Mouse (Mus musculus): ENCODE measurements around the gene Arl4c. TPM values are rescaled to one million over a fixed set of nuclear protein-coding genes. Genes with fewer than 3 reads are reported as not detected.

Gene Arl4c
- 0.94 and 1.1 TPM in 2 replicates for polyA plus RNA-seq (2015; fragmentation: Nextera tagmentation; extraction: Ambion mirVana)

GRCm38 (mm10) chr1:88701870-88702661 lies at the start of gene Arl4c:
TSS of gene Arl4c (minus strand) at chr1:88702221.
- H3K9ac ChIP-seq: peak within 1 kb of the TSS; percentile 40; the same call in 1 of the 2 replicates
- peak; percentile 66 for ATAC-seq (ENCODE audit: insufficient read depth)
- peaks cover 22% of the 10 kb centered on the region for H3K4me1 ChIP-seq (replicated peaks)
- H3K9me3 ChIP-seq (replicated peaks): no peaks in the 10 kb centered on the region
- WGBS (ENCODE audit: insufficient replicate concordance): 1% methylated on average over 91 of the region's 91 CpGs
- peaks cover 62% of the 10 kb centered on the region for H3K27me3 ChIP-seq
- no peaks in the 10 kb centered on the region for H3K36me3 ChIP-seq (replicated peaks)
- H3K4me2 ChIP-seq: peak within 1 kb of the TSS; percentile 78
- H3K4me3 ChIP-seq (replicated peaks): peak within 1 kb of the TSS; percentile 61
- no peak within 1 kb of the TSS for H3K27ac ChIP-seq (replicated peaks)

- H3K27ac ChIP-seq (replicated peaks): no peak overlapping the region
- H3K4me2 ChIP-seq: no peak overlapping the region
- H3K36me3 ChIP-seq (replicated peaks): no peaks in the 10 kb centered on the region
- H3K4me3 ChIP-seq (replicated peaks): no peak overlapping the region
- no peaks in the 10 kb centered on the region for H3K4me1 ChIP-seq (replicated peaks)
- no peak for ATAC-seq (ENCODE audit: insufficient read depth)
- WGBS (ENCODE audit: insufficient replicate concordance): 69% methylated on average over 6 of the region's 6 CpGs
- H3K9ac ChIP-seq: no peak overlapping the region
- no peaks in the 10 kb centered on the region for H3K9me3 ChIP-seq (replicated peaks)
- H3K27me3 ChIP-seq: no peaks in the 10 kb centered on the region
Measured at GRCm38 (mm10) chr1:88751332-88751731, 49.3 kb upstream of the Arl4c start.

- no peaks in the 10 kb centered on the region for H3K27me3 ChIP-seq
- H3K4me1 ChIP-seq (replicated peaks): no peaks in the 10 kb centered on the region
- WGBS (ENCODE audit: insufficient replicate concordance): 60% methylated on average over 7 of the region's 7 CpGs
- H3K36me3 ChIP-seq (replicated peaks): no peaks in the 10 kb centered on the region
- no peak for ATAC-seq (ENCODE audit: insufficient read depth)
- H3K4me3 ChIP-seq (replicated peaks): no peak overlapping the region
- no peak overlapping the region for H3K27ac ChIP-seq (replicated peaks)
- no peak overlapping the region for H3K9ac ChIP-seq
- H3K4me2 ChIP-seq: no peak overlapping the region
- H3K9me3 ChIP-seq (replicated peaks): no peaks in the 10 kb centered on the region
Measured at GRCm38 (mm10) chr1:88750576-88750975, 48.6 kb upstream of the Arl4c start.

GRCm38 (mm10) chr1:88750126-88750525 lies 48.1 kb upstream of the Arl4c start:
- no peak overlapping the region for H3K27ac ChIP-seq (replicated peaks)
- no peak overlapping the region for H3K4me3 ChIP-seq (replicated peaks)
- H3K4me2 ChIP-seq: no peak overlapping the region
- no peak for ATAC-seq (ENCODE audit: insufficient read depth)
- 58% methylated on average over 3 of the region's 3 CpGs for WGBS (ENCODE audit: insufficient replicate concordance)
- H3K36me3 ChIP-seq (replicated peaks): no peaks in the 10 kb centered on the region
- H3K4me1 ChIP-seq (replicated peaks): no peaks in the 10 kb centered on the region
- H3K27me3 ChIP-seq: no peaks in the 10 kb centered on the region
- H3K9me3 ChIP-seq (replicated peaks): no peaks in the 10 kb centered on the region
- no peak overlapping the region for H3K9ac ChIP-seq

- H3K4me2 ChIP-seq: no peak overlapping the region
- ATAC-seq (ENCODE audit: insufficient read depth): no peak
- H3K9me3 ChIP-seq (replicated peaks): no peaks in the 10 kb centered on the region
- WGBS (ENCODE audit: insufficient replicate concordance): 56% methylated on average over 8 of the region's 8 CpGs
- H3K27ac ChIP-seq (replicated peaks): no peak overlapping the region
- no peak overlapping the region for H3K4me3 ChIP-seq (replicated peaks)
- H3K27me3 ChIP-seq: no peaks in the 10 kb centered on the region
- H3K9ac ChIP-seq: no peak overlapping the region
- no peaks in the 10 kb centered on the region for H3K36me3 ChIP-seq (replicated peaks)
- H3K4me1 ChIP-seq (replicated peaks): no peaks in the 10 kb centered on the region
Measured at GRCm38 (mm10) chr1:88749106-88749505, 47.1 kb upstream of the Arl4c start.

GRCm38 (mm10) chr1:88745256-88745655 lies 43.2 kb upstream of the Arl4c start:
- Histone ChIP-seq H3K36me3 (replicated peaks) (no peaks in the 10 kb centered on the region), H3K27ac (replicated peaks) (no peak overlapping the region), H3K9me3 (replicated peaks) (no peaks in the 10 kb centered on the region), H3K4me1 (replicated peaks) (no peaks in the 10 kb centered on the region), H3K4me3 (replicated peaks) (no peak overlapping the region), H3K4me2 (no peak overlapping the region), H3K27me3 (no peaks in the 10 kb centered on the region), H3K9ac (no peak overlapping the region)
- WGBS (ENCODE audit: insufficient replicate concordance): 5% methylated on average over 8 of the region's 8 CpGs
- no peak for ATAC-seq (ENCODE audit: insufficient read depth)

GRCm38 (mm10) chr1:88744261-88744660 lies 42.2 kb upstream of the Arl4c start:
- Histone ChIP-seq H3K27ac (replicated peaks) (no peak overlapping the region), H3K4me3 (replicated peaks) (no peak overlapping the region), H3K9ac (no peak overlapping the region), H3K9me3 (replicated peaks) (no peaks in the 10 kb centered on the region), H3K4me2 (no peak overlapping the region), H3K27me3 (no peaks in the 10 kb centered on the region), H3K4me1 (replicated peaks) (no peaks in the 10 kb centered on the region), H3K36me3 (replicated peaks) (no peaks in the 10 kb centered on the region)
- WGBS (ENCODE audit: insufficient replicate concordance): 49% methylated on average over 8 of the region's 8 CpGs
- no peak for ATAC-seq (ENCODE audit: insufficient read depth)

GRCm38 (mm10) chr1:88742372-88742771 lies 40.4 kb upstream of the Arl4c start:
- H3K27me3 ChIP-seq: no peaks in the 10 kb centered on the region
- H3K4me1 ChIP-seq (replicated peaks): no peaks in the 10 kb centered on the region
- no peak for ATAC-seq (ENCODE audit: insufficient read depth)
- H3K4me3 ChIP-seq (replicated peaks): no peak overlapping the region
- H3K4me2 ChIP-seq: no peak overlapping the region
- H3K27ac ChIP-seq (replicated peaks): no peak overlapping the region
- H3K36me3 ChIP-seq (replicated peaks): no peaks in the 10 kb centered on the region
- H3K9me3 ChIP-seq (replicated peaks): no peaks in the 10 kb centered on the region
- no peak overlapping the region for H3K9ac ChIP-seq
- whole genome bisulfite sequencing (ENCODE audit: insufficient replicate concordance): 38% methylated on average over 7 of the region's 7 CpGs

GRCm38 (mm10) chr1:88739546-88739945 lies 37.5 kb upstream of the Arl4c start:
- no peak for ATAC-seq (ENCODE audit: insufficient read depth)
- H3K9ac ChIP-seq: no peak overlapping the region
- no peak overlapping the region for H3K4me3 ChIP-seq (replicated peaks)
- H3K27ac ChIP-seq (replicated peaks): no peak overlapping the region
- H3K27me3 ChIP-seq: no peaks in the 10 kb centered on the region
- H3K4me2 ChIP-seq: no peak overlapping the region
- WGBS (ENCODE audit: insufficient replicate concordance): 62% methylated on average over 4 of the region's 4 CpGs
- H3K4me1 ChIP-seq (replicated peaks): no peaks in the 10 kb centered on the region
- H3K9me3 ChIP-seq (replicated peaks): no peaks in the 10 kb centered on the region
- no peaks in the 10 kb centered on the region for H3K36me3 ChIP-seq (replicated peaks)

- 40% methylated on average over 3 of the region's 3 CpGs for WGBS (ENCODE audit: insufficient replicate concordance)
- Histone ChIP-seq H3K4me1 (replicated peaks) (no peaks in the 10 kb centered on the region), H3K4me3 (replicated peaks) (no peak overlapping the region), H3K27ac (replicated peaks) (no peak overlapping the region), H3K9ac (no peak overlapping the region), H3K9me3 (replicated peaks) (no peaks in the 10 kb centered on the region), H3K4me2 (no peak overlapping the region), H3K36me3 (replicated peaks) (no peaks in the 10 kb centered on the region), H3K27me3 (no peaks in the 10 kb centered on the region)
- no peak for ATAC-seq (ENCODE audit: insufficient read depth)
Measured at GRCm38 (mm10) chr1:88738931-88739330, 36.9 kb upstream of the Arl4c start.

GRCm38 (mm10) chr1:88729496-88729895 lies 27.5 kb upstream of the Arl4c start:
- Histone ChIP-seq H3K36me3 (replicated peaks) (no peaks in the 10 kb centered on the region), H3K4me2 (no peak overlapping the region), H3K27me3 (no peaks in the 10 kb centered on the region), H3K4me1 (replicated peaks) (no peaks in the 10 kb centered on the region), H3K9ac (no peak overlapping the region), H3K9me3 (replicated peaks) (no peaks in the 10 kb centered on the region), H3K4me3 (replicated peaks) (no peak overlapping the region), H3K27ac (replicated peaks) (no peak overlapping the region)
- 67% methylated on average over 1 of the region's 1 CpGs for WGBS (ENCODE audit: insufficient replicate concordance)
- ATAC-seq (ENCODE audit: insufficient read depth): no peak

GRCm38 (mm10) chr1:88727369-88727768 lies 25.3 kb upstream of the Arl4c start:
- no peak overlapping the region for H3K27ac ChIP-seq (replicated peaks)
- WGBS (ENCODE audit: insufficient replicate concordance): 50% methylated on average over 1 of the region's 1 CpGs
- H3K4me2 ChIP-seq: no peak overlapping the region
- no peak for ATAC-seq (ENCODE audit: insufficient read depth)
- H3K27me3 ChIP-seq: no peaks in the 10 kb centered on the region
- no peaks in the 10 kb centered on the region for H3K4me1 ChIP-seq (replicated peaks)
- no peak overlapping the region for H3K4me3 ChIP-seq (replicated peaks)
- H3K36me3 ChIP-seq (replicated peaks): no peaks in the 10 kb centered on the region
- no peak overlapping the region for H3K9ac ChIP-seq
- no peaks in the 10 kb centered on the region for H3K9me3 ChIP-seq (replicated peaks)
